Mouse (Mus musculus) heart, adult 2 months (tissue): ENCODE measurements around the gene Dlg1.
A peak's percentile ranks its signal among the peaks of the same experiment; 100 is the strongest.

ENCODE experiments used
- CTCF ChIP-seq: fragments of 200-600 bp; IDR thresholded peaks from 2 replicates; pipeline ENCODE4 v1.8.1; 2022; ENCODE audit warnings: antibody characterized with exemption, mild to moderate bottlenecking, moderate library complexity
- EP300 ChIP-seq: fragments of 200-500 bp; IDR thresholded peaks from 2 replicates; pipeline ENCODE4 v1.6.1; 2011; ENCODE audit warnings: low read depth, low read length, control low read depth; ENCODE audit not compliant: insufficient read depth
- POLR2A ChIP-seq: fragments of 200-500 bp; IDR thresholded peaks from 2 replicates; pipeline ENCODE4 v1.6.1; 2011; ENCODE audit warnings: mild to moderate bottlenecking, low read depth, low read length, control low read depth; ENCODE audit not compliant: insufficient read depth

DNA sequence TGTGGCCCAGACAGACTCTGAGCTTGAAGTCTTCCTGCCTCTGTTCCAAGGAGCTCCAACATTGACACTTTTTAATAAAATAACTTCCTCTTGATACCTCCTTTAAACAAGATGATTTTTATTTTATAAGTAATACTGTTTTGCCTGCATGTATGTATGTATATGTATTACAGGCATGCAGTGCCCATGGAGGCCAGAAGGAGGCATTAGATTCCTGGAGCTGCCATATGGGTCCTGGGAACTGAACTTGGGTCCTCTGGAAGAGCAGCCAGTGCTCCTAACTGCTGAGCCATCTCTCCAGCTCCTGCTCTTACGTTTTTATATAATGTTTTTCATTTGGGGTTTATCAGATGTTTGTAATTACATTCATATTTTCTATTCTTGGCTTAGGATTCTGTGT lies 9.0 kb downstream of the Dlg1 start:
- TF ChIP-seq POLR2A: no peak
- no peak for TF ChIP-seq EP300
- peak; percentile 26; the same call in 1 of the 2 replicates for TF ChIP-seq CTCF
